Mouse (Mus musculus): ENCODE results near the gene Gys1.
"Not testable (repeated sequence)": the region's sequence is repeated elsewhere in the genome, so short reads cannot be mapped to it uniquely, and the experiment has no call there.

Gys1 gene

DNA sequence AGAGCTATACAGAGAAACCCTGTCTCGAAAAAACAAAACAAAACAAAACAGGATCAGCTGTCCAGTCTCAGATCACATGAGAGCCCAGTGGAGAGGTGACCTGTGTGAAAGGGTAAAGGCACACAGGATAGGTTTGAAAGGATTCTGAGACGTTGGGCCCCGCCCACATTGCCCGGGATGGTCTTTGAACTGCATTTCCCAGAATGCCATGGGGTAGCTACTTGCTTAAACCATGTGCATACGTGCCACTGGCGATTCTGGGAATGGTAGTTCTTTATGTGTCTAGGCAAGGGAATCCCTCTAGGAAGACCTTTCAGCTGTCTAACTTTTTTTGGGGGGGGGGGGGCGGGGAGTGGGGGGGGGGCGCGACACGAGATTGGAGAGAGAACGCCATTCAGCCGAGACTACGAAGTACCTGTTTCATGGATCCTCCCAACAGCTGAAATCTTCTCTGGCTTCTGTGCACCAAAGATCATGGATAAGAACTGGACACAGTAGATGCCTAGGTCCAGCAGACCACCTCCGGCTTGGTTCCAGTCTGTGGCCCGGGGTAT is 46.8 kb downstream of the Gys1 start, which contains the start of gene Tulp2:
TSS of gene Tulp2 (plus strand) at position 504 of the 554 bp plus-strand sequence.
- no peak for DNase-seq

DNA sequence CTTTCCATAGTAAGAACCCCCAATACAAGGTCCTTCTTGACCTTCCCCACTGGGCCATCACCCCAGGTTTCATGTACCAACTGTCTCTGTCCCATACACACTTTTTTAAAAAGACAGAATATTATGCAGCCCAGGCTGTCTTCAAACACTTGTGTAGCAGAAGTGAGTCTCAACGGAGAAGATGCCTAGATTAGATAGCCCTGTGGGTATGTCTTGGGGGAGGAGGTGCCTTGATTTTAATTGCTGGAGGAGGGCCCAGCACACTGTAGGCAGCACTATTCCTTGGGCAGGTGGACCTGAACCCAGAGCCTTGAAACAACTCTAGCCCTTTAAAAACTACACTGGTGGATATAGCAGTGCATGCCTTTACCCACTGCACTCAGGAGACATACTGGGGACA is 47.5 kb downstream of the Gys1 start:
- no peak for DNase-seq

DNA sequence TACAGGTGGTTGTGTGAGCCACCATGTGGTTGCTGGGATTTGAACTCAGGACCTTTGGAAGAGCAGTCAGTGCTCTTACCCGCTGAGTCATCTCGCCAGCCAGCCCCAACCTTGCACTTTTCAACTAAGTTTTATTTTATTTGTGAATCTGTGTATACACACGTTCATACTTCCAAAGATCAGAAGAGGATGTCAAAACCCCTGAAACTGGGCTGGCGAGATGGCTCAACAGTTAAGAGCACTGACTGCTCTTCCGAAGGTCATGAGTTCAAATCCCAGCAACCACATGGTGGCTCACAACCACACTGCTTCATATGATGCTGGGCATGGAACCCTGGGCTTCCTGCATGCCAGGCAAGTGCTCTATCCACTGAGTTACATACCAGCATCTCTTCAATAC is 50.3 kb downstream of the Gys1 start:
- DNase-seq: not testable (repeated sequence)

DNA sequence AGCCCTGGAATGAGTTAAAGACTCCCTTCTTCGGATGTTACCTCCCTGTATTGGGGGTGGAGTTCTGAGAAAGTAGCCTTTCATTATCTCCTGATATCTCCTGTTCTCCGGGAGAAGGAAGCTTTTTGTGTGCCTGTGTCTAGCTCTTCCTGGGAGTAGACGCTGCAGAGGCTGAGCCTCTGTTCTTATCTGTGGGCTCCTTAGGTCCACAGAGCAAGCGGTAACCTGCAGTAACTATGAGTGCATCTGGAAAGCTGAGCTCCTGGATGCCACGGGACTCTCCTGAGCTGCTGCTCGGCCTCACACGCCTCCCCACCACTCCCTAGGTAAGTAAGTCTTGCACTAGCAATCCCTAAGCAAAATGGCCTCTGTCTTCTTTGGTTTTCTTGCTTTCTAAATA is 51.5 kb downstream of the Gys1 start:
- DNase-seq: no peak

DNA sequence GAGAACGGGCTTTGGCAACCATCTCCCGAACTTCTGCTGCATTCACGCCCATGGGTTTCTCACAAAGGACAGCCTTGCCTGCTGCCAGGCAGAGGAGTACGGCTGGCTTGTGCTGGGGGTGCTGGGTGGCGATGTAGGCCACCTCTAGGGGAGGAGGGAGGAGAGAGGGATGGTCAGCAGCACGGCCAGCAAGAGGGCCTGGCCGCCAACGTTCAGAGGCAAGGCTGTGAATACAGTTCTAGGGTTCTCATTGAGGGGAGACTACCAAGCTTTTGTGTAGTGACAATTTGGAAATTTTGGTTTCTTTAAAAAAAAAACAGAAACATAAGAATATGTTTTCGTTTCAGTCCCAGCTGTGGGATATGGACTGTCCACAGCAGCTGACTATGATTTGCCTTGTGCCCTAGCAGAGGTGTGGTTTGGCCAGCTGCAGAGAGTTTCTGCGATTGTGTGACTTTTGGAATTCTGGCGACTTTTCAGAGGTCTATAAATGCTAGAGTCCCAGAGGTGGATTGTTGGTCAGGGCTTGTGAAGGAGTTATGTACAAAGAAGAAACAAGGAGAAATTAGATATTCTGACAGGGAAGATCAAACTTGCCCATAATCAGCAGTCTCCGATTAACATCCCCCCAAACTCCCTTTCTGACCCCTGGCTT is 52.2 kb downstream of the Gys1 start, which contains the start of gene Gm45808:
TSS of gene Gm45808 (minus strand) at position 51 of the 655 bp plus-strand sequence.
- no peak for DNase-seq

DNA sequence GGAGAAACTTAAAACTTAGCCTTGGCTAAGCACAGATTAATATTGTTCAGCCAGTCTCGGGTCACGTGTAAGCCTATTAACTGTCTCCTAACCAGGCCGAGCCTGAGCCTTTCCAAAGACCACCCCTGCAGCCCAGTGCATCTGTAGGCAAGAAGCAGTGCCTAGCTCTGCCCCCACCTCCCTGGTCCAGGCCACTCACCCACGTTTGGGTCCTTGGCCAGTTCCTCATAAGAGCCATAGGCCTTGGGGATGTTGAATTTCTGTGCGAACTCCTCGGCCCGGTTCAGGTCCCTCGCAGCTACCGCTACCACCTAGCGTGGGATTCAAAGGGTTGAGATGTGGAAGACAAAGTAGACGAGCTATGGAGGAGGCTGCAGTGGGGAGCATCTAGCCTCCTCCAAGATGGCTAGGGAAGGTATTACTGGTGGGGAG is 53.2 kb downstream of the Gys1 start:
- DNase-seq: no peak

DNA sequence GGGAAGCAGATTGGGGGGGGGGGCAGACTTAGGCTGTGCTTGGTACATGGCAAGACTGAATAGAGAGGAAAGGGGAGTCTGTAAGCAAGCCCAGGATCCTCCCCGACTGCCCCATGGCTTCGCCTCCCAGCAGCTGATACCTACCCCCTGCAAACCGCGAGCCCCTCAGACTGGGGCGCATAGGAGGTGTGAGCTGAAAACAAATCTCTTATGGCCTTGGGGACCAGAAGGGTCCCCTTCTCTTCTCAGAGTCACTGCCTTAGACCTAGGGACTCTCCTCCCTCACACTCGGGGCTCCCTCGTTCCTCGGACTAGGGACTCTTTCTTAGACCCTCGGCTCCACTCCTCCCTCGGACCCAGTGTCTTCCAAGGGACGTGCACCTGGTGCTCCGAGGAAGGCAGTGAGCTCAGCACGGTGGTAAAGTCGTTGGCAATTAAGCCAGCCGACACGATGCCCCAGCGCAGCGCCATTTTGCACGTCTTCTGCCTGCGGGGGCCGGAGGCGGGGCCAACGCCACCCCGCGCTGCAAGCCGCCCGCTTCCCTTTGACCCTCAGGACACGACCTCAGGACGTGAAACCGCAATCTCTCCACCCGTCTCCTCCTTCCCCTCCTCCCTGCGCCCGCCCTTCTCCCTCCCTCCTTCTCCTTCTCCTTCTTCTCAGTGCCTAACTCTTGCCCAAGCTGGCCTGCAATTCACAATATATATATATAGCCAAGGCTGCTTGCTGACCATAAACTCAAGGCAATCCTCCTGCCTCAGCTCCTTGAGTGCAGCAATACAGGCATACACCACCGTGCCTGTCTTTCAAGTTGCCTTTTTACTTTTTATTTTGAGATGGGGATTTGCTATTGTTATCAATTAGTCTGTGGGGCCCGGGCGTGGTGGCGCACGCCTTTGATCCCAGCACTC is 53.9 kb downstream of the Gys1 start, which contains the start of gene Dhdh:
TSS of gene Dhdh (minus strand) at position 513 of the 912 bp plus-strand sequence.
- peak; percentile 64 for DNase-seq

DNA sequence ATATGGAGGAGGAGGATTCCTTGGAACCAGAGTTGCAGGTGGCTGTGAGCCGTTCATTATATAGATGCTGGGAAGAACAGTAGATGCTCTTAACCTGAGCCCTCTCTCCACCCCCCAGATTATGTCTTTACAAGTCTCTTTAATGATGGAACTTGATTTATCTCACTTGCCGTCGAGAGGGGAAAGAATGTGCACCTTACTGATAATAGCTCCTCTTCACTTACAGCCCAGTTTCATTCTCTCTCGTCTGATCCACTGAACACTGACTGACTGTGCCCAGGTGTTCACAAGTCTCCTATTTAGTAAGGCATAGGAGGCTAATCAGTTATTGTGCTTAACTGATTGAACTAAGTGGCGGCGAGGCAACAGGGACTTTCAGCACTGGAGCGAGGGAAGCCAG is 54.9 kb downstream of the Gys1 start:
- DNase-seq: no peak

DNA sequence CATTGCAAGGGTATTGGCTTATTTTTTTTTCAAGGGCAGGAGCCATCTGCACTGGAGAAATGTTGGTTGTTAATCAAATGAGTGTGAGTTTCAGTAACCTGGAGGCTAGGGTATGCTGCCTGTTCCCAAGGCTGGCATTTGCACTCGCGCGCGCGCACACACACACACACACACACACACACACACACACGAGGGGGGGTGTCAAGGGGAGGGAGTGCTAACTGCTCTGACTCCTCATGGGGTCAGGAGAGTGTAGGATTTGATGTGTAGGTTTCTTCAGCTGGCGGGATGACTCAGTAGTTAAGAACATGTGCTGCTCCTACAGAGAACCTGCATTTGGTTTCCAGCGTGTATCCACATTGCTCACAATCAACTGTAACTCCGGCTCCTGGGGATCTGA is 56.2 kb downstream of the Gys1 start:
- no peak for DNase-seq

DNA sequence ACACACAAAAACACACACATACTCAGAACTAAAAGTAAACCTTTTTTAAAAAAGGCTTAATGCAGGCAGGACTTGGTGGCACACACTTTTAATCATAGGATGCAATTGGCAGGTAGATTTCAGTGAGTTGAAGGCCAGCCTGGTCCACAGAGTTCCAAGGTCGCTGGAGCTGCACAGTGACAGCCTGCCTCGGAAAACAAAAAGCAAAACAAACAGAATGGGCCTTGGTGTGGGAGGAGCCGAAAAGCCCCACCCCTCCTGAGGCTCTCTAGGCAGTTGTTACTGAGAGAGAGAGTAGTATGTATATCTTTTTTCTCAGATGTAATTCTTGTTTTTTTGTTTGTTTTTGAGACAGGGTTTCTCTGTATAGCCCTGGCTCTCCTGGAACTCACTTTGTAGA is 56.6 kb downstream of the Gys1 start:
- DNase-seq: no peak

DNA sequence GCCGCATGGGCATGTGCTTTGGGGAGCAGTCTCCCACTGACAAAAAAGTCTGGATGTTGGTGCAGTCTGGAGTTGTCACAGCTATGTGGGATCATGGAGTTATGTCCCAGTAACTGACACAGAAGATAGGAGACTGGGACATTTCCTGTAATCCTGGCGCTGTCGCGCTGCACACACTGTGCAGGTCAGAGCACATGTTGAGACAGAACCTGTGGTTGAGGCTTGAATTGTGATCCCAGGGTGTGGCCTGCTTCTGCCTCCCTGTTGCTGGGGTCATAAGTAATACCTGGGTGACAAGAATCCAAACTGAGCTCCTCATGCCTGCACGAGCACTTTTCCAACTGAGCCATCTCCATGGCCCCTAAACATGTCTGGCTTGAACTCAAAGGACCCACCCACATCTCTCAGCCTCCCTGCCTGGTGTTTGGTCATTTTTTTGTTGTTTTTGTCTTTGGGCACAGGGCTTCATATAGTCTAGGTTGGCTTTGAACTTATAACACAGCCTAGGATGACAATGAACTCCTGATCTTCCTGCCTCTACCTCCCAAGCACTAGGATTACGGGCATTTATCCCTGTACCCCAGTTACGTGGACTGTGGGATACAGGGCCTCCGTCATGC is 57.7 kb downstream of the Gys1 start:
- DNase-seq: peak; percentile 38

DNA sequence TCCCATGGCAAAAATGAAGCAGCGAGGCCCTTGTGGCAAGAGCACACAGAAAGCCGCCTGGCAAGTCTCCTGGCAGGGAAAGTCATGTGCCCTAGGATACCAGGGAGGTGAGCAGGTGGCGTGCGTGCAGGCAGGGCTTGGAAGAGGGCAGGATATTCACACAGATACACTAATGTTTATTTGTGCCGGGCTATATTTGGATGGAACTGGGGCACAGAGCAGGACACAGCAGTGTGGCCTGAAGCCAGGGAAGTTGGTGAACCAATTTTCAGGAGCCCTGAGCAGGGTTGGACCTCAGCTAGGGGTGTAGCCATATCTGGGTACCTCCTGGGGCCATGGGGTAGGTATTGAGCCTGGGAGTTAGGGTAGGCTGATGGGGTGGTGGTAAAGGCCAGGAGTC is 58.3 kb downstream of the Gys1 start:
- DNase-seq: peak; percentile 80

DNA sequence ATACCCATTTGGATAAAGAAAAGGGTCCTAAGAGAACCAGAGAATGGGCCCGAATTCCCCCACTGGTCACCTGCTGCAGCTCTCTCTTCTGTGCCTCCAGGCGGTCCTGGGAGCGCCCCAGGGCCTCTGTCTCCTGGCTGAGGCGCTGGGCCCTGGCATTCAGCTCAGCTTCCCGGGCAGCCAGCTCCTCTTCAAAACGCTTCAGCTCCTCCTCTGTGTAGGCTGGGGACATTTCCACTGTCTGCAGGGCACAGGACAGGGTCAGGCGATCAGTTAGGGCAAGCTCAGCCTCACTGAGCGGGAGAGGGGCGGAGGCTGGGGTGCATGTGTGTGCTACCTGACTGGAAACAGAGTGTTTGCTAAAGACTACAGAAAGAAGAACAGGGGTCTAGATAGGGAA is 59.9 kb downstream of the Gys1 start:
- DNase-seq: peak; percentile 42

DNA sequence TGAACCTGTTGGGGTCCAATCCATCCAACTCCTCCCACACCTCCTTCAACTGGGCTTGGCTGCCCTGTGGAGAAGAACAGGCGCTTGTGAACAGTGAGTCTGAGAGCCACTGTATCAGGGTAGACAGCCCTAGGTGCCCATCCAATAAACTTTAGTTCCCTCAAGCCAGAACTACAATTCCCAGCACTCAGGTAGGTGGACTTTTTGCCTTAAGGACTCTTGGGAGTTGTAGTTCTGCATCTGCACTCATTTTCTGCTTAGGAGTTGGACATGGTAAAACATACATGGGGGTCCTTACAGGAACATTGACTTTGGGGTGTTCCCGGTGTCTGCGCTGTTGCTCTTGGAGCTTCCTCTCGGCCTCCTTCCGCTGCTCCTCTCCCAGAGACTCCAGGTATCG is 63.8 kb downstream of the Gys1 start:
- no peak for DNase-seq
